Mouse (Mus musculus): ENCODE results near the gene Hbb-y. TPM values are rescaled to one million over a fixed set of nuclear protein-coding genes. Genes with fewer than 3 reads are reported as not detected.

Hbb-y gene
- total and polyA plus RNA-seq, 3 experiments: 0.11 TPM; not detected in 2

- TF ChIP-seq ETS1 (IDR thresholded peaks at IDR 0.05; ENCODE audit: low read depth, low read length) (no peak), USF1 (IDR thresholded peaks at IDR 0.05; ENCODE audit: low read depth, low read length) (no peak), ELF1 (IDR thresholded peaks at IDR 0.05; ENCODE audit: low read depth, low read length) (no peak), JUND (IDR thresholded peaks at IDR 0.05; ENCODE audit: low read depth, low read length) (no peak), TAL1 (IDR thresholded peaks at IDR 0.05; ENCODE audit: low read length) (no peak), NELFE (IDR thresholded peaks at IDR 0.05; ENCODE audit: low read depth, low read length) (no peak), MAFK (IDR thresholded peaks at IDR 0.05; ENCODE audit: borderline replicate concordance, low read depth, low read length) (no peak), MAX (IDR thresholded peaks at IDR 0.05; ENCODE audit: low read length) (no peak), HCFC1 (IDR thresholded peaks at IDR 0.05; ENCODE audit: low read depth, low read length) (no peak), POLR2A (IDR thresholded peaks at IDR 0.05; ENCODE audit: control insufficient read depth in 1 of 2, insufficient read depth in 1 of 2, low read depth in 1 of 2, low read length in 2 of 2, poor library complexity in 1 of 2) (no peak), CHD2 (IDR thresholded peaks at IDR 0.05; ENCODE audit: low read length) (no peak), GATA1 (IDR thresholded peaks at IDR 0.05; ENCODE audit: low read depth, low read length) (no peak), ZNF384 (IDR thresholded peaks at IDR 0.05; ENCODE audit: low read depth, low read length) (no peak), CHD1 (IDR thresholded peaks at IDR 0.05; ENCODE audit: low read depth, low read length) (no peak), CTCF (IDR thresholded peaks at IDR 0.05 in 2 of 3, conservative IDR thresholded peaks at IDR 0.05 in 1 of 3; ENCODE audit: control insufficient read depth in 1 of 3, insufficient read depth in 1 of 3, low read depth in 2 of 3, low read length in 3 of 3, poor library complexity in 1 of 3, severe bottlenecking in 1 of 3) (no peak), SIN3A (IDR thresholded peaks at IDR 0.05; ENCODE audit: low read length) (no peak), MYC (IDR thresholded peaks at IDR 0.05; ENCODE audit: low read depth, low read length) (no peak)
- no peaks in the 10 kb centered on the region; a peak in 1 of 4 replicates for H3K27me3 ChIP-seq (ENCODE audit: control insufficient read depth in 1 of 2, insufficient read depth in 2 of 2, low read length in 2 of 2)
- H3K9me3 ChIP-seq (replicated peaks; ENCODE audit: insufficient read depth, low read length): no peaks in the 10 kb centered on the region
These were observed 33.1 kb upstream of the Hbb-y start, which contains the start of gene Olfr66 for GRCm38 (mm10) chr7:103886152-103886551. Gene Olfr66, minus strand, starts transcription at chr7:103886252.

DNA sequence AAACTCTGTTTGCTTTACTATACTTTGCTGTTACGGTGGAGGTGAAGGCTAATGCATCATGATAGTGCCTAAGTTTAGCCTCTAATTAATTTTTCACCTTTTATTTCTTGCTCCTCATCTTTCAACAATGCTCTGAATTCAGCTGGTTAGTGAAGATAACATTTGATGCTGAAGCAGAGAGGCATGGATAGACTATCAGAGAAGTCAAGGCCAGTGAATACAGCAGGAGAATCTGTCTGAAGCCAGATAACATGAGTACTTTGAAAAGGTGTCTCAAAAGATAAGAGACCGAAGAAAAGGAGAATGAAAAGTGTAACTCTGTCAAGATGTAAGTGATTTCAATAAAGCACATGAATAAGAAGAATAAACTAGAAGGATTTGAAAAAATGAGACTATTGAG is 24.1 kb upstream of the Hbb-y start:
- H3K9me3 ChIP-seq (replicated peaks; ENCODE audit: insufficient read depth, low read length): no peaks in the 10 kb centered on the region
- no peak for TF ChIP-seq KAT2A (conservative IDR thresholded peaks at IDR 0.05; ENCODE audit: low read depth, low read length)
- peak; percentile 25; the same call in 1 of the 2 replicates for TF ChIP-seq MYC (IDR thresholded peaks at IDR 0.05; ENCODE audit: low read depth, low read length)
- no peak for TF ChIP-seq SMC3 (IDR thresholded peaks at IDR 0.05; ENCODE audit: low read depth, low read length)
- TF ChIP-seq GABPA (IDR thresholded peaks at IDR 0.05; ENCODE audit: low read depth, low read length): no peak
- TF ChIP-seq SIN3A (IDR thresholded peaks at IDR 0.05; ENCODE audit: low read length): peak; percentile 37; the same call in 1 of the 2 replicates
- TF ChIP-seq JUND (IDR thresholded peaks at IDR 0.05; ENCODE audit: low read depth, low read length): no peak
- TF ChIP-seq EP300 (IDR thresholded peaks at IDR 0.05; ENCODE audit: low read depth in 1 of 2, low read length in 2 of 2): peak; percentile 91 to 96
- TF ChIP-seq TCF12 (IDR thresholded peaks at IDR 0.05; ENCODE audit: low read depth, low read length): peak; percentile 98
- peak; percentile 96 for TF ChIP-seq GATA1 (IDR thresholded peaks at IDR 0.05; ENCODE audit: low read depth, low read length)
- TF ChIP-seq TAL1 (IDR thresholded peaks at IDR 0.05; ENCODE audit: low read length): peak; percentile 90
- peak; percentile 87 for TF ChIP-seq ETS1 (IDR thresholded peaks at IDR 0.05; ENCODE audit: low read depth, low read length)
- TF ChIP-seq RCOR1 (IDR thresholded peaks at IDR 0.05; ENCODE audit: low read depth, low read length): peak; percentile 83
- no peak for TF ChIP-seq CTCF (IDR thresholded peaks at IDR 0.05 in 2 of 3, conservative IDR thresholded peaks at IDR 0.05 in 1 of 3; ENCODE audit: control insufficient read depth in 1 of 3, insufficient read depth in 1 of 3, low read depth in 2 of 3, low read length in 3 of 3, poor library complexity in 1 of 3, severe bottlenecking in 1 of 3)
- no peaks in the 10 kb centered on the region; the same call in 1 of the 2 replicates for H3K79me2 ChIP-seq (ENCODE audit: control insufficient read depth, insufficient read depth, low read length, poor library complexity)
- H3K4me1 ChIP-seq (ENCODE audit: control insufficient read depth in 1 of 2, insufficient read depth in 2 of 2, low read length in 2 of 2): peaks cover 5 to 8% of the 10 kb centered on the region in 2 experiments; a peak in 2 of 4 replicates
- no peak overlapping the region for H3K9ac ChIP-seq (ENCODE audit: control insufficient read depth, low read depth, low read length, poor library complexity, severe bottlenecking)
- peaks cover 0 to 7% of the 10 kb centered on the region in 2 experiments; a peak in 2 of 4 replicates for H3K36me3 ChIP-seq (ENCODE audit: control insufficient read depth in 1 of 2, insufficient read depth in 2 of 2, low read length in 2 of 2)
- no peaks in the 10 kb centered on the region for H3K27me3 ChIP-seq (ENCODE audit: control insufficient read depth in 1 of 2, insufficient read depth in 2 of 2, low read length in 2 of 2)
- no peak overlapping the region for H3K27ac ChIP-seq (ENCODE audit: control insufficient read depth, low read depth, low read length)
- DNase-seq (ENCODE audit: low read depth, low spot score): peak; percentile 48
- no peak overlapping the region for H3K4me3 ChIP-seq (ENCODE audit: control insufficient read depth in 1 of 2, insufficient read depth in 1 of 2, low read depth in 2 of 2, low read length in 2 of 2)

More at GRCm38 (mm10) chr7:103886152-103886551, 33.1 kb upstream of the Hbb-y start, which contains the start of gene Olfr66:
- Histone ChIP-seq H3K4me3 (ENCODE audit: control insufficient read depth in 1 of 2, insufficient read depth in 1 of 2, low read depth in 2 of 2, low read length in 2 of 2) (no peak within 1 kb of the TSS), H3K4me1 (ENCODE audit: control insufficient read depth in 1 of 2, insufficient read depth in 2 of 2, low read length in 2 of 2) (no peaks in the 10 kb centered on the region), H3K27ac (ENCODE audit: control insufficient read depth, low read depth, low read length) (no peak within 1 kb of the TSS), H3K36me3 (ENCODE audit: control insufficient read depth in 1 of 2, insufficient read depth in 2 of 2, low read length in 2 of 2) (no peaks in the 10 kb centered on the region), H3K9ac (ENCODE audit: control insufficient read depth, low read depth, low read length, poor library complexity, severe bottlenecking) (no peak within 1 kb of the TSS), H3K79me2 (ENCODE audit: control insufficient read depth, insufficient read depth, low read length, poor library complexity) (no peaks in the 10 kb centered on the region)
- DNase-seq (ENCODE audit: low read depth, low spot score): no peak

Data from MEL (cell line).